Mouse (Mus musculus) yolk sac, embryonic 10.5 days (tissue): ENCODE results near the gene Dennd2d.
A peak's percentile ranks its signal among the peaks of the same experiment; 100 is the strongest.

ENCODE experiments used
- DNase-seq: peaks from one replicate; pipeline ENCODE4 v3.0.0-alpha.2; 2017; ENCODE audit warnings: low spot score

Dennd2d gene

DNA sequence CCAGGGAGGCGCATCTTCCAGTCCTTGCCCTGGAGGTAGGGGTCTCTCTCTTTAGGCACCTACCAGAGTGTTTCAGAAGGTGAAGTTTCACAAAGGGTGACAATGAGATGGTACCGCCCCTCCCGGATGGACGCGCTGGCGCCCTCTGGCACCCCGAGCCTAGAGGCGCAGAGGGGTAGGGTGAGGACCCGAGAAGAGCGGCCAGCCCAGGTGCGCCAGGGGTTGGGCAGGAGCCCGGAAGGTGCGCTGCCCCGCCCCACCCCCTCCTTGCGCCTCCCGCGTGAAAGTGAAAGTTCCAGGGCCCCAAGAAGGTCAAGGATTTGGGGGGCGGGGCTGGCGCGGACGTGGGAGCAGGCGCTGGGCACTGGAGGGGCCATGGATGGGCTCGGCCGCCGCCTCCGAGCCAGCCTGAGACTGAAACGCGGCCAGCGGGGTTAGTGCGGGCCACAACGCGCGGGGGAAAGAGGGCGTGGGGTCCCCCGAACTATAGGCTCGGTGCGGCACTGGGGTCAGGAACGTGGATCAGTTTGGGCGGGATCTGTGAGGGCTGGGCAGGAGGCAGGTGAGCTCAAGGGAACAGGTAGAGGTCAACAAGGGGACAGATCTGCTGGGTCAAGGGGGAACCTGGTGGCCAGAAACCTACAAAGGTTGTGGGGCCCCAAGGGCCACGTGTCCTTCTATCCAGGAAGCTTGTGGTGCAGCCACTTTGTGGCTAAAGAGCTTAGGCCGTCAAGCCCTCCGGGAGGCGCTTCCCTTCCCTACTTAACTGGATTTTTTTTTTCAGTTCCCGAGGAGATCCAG is at the start of gene Dennd2d:
TSS of gene Dennd2d (plus strand) at position 125 of the 801 bp plus-strand sequence.
- DNase-seq, result peak; percentile 26

DNA sequence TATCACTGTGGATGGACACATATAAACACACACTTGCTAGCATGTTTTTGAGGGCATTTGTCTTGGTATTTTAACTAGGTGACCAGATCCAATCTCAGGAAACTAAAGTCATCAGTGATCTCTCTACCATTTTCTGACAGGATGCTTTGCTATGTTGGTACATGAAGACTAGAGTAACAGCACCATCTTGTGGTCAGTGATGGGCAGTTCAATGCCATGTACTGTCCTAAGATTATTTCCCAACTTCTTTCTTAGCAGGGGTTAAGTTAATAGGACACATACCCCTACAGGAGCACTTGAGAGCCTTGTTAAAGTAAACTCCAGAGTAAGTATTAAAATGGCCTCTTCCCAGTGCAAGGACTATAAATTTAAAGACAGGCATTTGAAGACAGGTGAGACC is 33.6 kb upstream of the Dennd2d start:
- DNase-seq, result peak; percentile 2

DNA sequence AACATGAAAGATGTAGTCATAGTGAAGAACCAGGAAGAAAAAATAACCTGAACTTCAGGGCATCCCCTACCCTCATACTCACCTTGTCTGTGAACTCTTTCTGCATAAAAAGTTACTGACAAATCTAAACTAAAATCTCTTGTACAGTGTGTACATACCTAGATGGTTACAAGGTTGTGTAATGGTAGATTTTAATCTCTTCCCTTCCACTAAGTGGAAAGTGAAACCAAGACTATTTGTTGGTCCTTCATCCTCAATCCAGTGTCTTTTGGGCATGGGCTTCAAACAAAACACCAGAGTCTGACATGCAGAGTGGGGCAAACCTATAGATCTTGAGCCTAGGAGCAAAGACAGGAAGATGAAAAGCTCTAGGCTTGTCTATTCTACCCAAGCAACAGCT is 33.2 kb upstream of the Dennd2d start:
- no peak for DNase-seq

GRCm38 (mm10) chr3:106449567-106449966 is 32.6 kb upstream of the Dennd2d start:
- DNase-seq, result no peak

DNA sequence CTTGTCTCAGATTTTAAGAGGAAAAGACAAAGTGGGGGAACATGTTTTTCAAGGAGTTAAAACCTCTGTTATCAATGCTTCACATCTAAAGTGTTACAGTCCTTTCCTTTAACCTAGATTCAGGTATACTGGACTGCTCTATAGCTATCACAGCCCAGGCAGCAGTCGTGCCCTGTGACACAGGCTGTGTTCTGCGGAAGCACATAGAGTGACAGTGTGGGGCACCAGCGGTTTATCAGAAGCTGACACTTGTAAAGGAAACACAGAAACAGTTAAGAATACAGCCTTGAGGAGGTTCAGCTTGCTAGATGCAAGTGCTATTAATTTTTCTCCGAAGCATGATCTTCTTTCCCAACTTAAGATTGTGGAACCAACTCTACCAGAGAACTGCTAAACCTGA is 29.6 kb upstream of the Dennd2d start:
- DNase-seq, result no peak

- no peak for DNase-seq
Observed at GRCm38 (mm10) chr3:106457298-106457869, 24.8 kb upstream of the Dennd2d start.

GRCm38 (mm10) chr3:106462059-106462470 is 20.1 kb upstream of the Dennd2d start:
- no peak for DNase-seq

DNA sequence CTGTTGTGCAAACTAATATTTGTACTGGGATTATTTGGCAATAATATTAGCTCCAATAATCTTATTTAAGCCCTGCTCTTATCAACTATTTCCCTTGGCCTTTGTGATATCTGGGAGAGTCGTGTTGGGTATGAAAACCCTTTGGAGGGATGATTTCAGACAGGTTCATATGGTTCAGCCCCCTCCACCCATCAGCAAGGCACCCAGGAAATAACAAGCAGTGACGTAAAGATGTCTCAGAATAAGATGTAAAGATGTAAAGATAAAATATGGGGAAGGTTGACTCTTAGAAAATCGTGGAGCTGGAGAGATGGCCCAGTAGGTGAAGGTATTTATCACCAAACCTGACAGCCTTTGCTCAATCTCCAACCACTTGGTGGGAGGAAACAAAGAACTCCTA is 19.7 kb upstream of the Dennd2d start:
- no peak for DNase-seq

DNA sequence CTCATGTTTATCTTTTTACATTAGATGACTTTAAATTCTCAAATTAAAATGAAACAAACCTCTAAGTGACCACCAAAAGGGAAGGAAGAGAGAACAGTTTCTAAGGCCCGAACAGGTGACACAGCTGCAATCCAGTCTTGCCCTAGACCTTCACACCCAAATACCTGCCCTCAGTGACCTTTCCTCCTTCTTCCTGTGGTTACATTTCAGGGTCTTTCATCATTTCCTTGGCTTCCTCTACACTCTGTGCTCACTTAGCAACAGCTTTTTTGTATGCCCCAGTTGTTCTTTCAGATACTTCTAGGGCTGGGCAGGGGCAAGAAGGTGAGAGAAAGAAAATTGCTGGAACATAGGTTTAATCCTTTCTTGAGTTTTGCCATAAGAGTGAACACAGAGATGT is 17.5 kb upstream of the Dennd2d start:
- DNase-seq, result no peak

DNA sequence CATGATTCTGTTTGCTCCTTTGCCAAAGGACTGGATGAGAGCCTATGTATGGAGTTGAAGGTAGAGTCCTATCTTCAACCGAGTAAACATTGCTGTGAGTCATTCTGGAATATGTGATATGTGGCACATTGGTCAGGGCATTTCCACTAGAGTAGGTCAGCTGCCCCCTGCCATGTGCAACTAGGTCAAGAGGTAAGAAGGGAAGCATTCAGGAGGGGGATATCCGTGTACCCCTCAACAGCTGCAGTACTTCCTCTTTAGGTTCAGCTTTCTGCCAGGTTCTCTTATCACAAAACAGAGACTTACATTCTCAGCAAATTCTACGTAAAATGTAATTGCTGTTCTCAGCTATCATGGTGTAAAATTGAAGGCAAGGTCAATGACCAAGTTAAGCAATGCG is 8.0 kb upstream of the Dennd2d start:
- DNase-seq, result no peak

- no peak for DNase-seq
Observed at GRCm38 (mm10) chr3:106476863-106477262, 5.3 kb upstream of the Dennd2d start.

DNA sequence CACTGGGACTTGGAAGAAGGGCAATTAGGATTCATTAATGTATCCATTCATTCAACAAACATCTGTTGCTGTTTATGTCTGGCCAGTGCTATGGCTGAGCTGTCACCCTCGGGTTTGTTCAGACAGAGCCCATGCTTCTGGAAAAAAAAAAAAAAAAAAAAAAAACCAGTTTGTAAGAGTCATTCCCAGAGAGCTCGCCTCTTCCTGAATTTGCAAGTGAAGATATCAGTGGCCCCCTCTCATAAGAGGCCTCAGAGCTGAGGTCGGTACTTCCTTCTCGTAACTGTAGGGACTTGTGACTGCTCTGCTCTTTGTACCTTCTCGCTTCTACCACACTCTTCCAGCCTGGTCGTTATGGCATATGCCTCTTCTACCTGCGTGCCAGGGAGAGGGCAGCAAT is 1.1 kb downstream of the Dennd2d start:
- no peak for DNase-seq

- DNase-seq, result no peak
Observed at GRCm38 (mm10) chr3:106483796-106484405, 1.7 kb downstream of the Dennd2d start.

DNA sequence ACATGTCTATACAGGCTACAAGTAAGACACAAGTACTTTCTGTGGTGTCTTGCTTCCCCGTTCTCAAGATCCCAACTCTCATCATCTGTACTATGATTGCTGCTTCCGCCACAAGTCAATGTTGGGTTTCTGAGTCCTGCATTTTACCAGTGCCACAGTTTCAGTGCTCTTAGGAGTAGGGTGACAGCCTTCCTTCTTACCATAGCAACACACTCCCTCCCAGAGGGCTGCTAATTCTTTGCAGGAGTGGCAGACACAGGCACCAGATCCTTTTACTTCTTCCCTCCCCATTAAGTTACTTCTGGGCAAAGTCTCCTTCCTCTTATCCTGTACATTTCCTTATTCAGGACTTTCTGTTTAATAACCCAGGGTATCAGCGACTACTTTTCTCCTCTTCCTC is 2.7 kb downstream of the Dennd2d start:
- no peak for DNase-seq

DNA sequence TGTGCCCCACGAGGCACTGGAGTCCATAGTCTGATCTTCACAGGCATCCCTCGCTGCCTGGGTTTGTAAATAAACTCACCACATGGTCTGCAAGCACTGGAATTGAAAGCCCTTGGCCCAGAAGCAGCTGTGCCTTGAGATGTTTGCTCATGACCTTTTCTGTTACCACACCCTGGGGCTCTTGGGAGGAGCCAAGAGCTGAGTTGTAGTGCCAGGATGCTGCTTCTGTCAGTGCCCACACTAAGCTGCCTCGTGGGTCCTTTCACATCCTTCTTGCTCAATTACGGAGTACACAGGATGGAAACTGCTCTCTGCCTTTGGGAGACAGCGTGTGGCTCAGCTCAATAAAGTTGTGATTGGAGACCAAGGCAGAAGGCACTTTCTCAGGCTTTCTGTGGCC is 3.6 kb downstream of the Dennd2d start:
- no peak for DNase-seq

GRCm38 (mm10) chr3:106487551-106487950 is 5.3 kb downstream of the Dennd2d start:
- no peak for DNase-seq

DNA sequence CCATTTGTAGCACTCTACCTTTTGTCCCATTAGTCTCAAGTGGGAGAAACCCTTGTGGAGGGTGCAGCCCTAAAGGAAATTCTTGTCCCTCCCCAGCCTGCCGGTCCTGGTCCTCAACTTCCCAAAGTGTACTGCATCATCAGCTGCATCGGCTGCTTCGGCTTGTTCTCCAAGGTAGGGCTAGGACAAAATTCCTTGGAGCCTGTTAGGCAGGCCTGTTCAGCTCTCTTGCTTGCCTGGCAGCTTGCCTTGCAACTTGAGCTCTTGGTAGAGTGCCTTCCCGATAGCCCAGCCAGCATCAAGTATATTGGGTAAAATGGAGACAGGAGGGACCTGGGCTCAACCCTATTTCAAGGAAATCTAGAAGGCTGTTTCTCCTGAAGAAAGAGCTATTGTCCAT is 8.0 kb downstream of the Dennd2d start:
- no peak for DNase-seq

DNA sequence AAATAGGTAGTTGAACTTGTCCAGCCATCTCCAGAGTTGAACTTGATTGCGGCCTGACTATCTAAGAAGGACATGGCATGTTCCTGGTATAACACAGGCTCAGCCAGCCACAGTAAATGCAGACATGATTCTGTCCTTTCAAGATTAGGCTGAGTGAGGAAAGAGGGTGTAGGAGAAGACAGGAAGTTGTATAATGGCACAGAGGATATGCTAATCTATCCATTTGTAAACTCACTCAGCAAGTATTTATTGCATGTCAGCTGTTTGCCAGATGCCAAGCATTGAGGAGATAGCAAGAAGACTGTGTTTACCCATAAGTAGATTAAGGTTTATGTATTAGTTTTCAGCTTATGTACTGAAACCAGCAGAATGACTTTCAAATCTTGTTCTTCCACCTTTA is 10.5 kb downstream of the Dennd2d start:
- no peak for DNase-seq

GRCm38 (mm10) chr3:106493202-106493601 is 11.0 kb downstream of the Dennd2d start:
- DNase-seq, result no peak

- DNase-seq, result no peak
Observed at GRCm38 (mm10) chr3:106493882-106494281, 11.7 kb downstream of the Dennd2d start.

DNA sequence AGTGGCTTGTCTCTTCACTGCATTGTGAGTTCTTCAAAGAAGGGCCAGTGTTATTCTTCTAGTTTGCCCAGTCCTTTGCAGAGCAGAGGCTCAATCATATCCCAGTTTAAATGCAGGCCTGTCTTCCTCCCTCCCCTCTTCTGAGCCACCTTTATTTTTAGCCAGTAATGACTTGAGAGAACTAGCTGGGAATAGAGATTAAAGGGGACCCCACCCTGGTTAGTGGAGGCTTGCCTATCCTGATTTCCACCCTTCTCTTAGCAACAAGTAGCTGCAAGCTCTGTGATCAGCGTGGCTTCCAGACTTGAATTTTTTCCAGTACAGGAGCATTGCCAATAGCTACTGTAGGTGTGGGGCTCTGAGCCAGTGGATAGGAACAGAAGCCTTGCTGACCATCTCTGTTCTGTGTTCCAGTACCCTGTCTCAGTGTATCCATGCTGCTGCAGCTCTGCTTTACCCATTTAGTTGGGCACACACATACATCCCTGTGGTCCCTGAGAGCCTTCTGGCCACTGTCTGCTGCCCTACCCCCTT is 12.3 kb downstream of the Dennd2d start:
- no peak for DNase-seq

- peak; percentile 68 for DNase-seq
Observed at GRCm38 (mm10) chr3:106495346-106496044, 13.3 kb downstream of the Dennd2d start.
